Mouse (Mus musculus) C2C12 (cell line): ENCODE data around the gene Nol9.

Experiments used
- CTCF ChIP-seq: IDR thresholded peaks from one replicate; pipeline ENCODE4 v1.5.1; 2011; ENCODE audit not compliant: control insufficient read depth, insufficient read depth, insufficient read length
- MAX ChIP-seq: IDR thresholded peaks from one replicate; pipeline ENCODE4 v1.6.1; 2011; ENCODE audit warnings: mild to moderate bottlenecking, control low read depth

DNA sequence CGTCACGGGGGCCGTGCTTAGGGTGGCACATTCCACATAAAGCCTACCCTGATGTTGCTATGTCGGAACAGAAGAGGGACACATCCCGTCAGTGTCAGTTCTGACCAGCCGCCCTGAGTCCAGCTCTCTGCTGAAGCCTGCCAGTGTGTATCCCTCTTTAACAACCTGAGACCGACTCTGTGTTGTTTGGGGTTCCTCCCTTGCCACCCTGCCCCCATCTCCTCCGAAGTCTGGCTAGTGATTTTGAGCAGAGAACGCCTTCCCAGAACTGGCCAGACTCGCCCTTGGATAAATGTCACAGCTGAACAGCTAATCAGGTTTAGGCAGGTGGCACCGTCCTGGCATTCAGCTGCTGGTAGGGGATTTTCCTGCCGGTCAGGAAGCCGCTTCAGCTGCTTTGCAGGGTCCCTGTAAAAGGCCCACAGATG lies 28.4 kb upstream of the Nol9 start:
- TF ChIP-seq CTCF = no peak
- no peak for TF ChIP-seq MAX
